Mouse (Mus musculus): Measurements from ENCODE around the gene Aldh3a1.

DNA sequence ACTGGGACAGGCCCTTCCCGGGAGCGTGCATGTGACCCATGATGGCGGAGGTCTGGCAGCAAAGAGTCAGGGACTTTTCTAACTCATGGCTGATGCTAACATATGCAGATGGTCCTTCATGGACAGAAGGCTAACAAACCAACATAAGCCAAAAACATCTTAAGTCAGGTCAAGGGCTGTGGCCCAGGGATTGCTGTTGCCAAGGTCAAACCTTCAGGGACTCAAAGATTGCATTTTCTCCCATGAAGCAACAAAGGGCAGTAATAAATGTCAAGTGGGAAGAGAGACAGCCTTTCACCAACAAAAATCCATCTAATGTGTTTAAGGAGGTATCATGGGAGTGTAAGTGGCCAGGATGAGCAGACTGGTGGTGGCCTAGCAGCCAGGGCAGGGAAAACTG lies 1.2 kb upstream of the Aldh3a1 start:
- no peak for TF ChIP-seq CTCF (IDR thresholded peaks at IDR 0.05; ENCODE audit: low read depth, low read length)
- TF ChIP-seq POLR2A (IDR thresholded peaks at IDR 0.05; ENCODE audit: insufficient read depth, low read length), result no peak
